Mouse (Mus musculus) forebrain, embryonic 10.5 days (tissue): ENCODE measurements at regions not wholly inside any gene's neighbourhood (a gene's known extent, or its start where the extent isn't known, plus 50 kb on each side); places are given as distances from the start of the nearest gene placed in this dataset.

Experiments
- DNase-seq: peaks from one replicate; pipeline ENCODE4 v3.0.0-alpha.2; 2017; ENCODE audit warnings: low spot score; ENCODE audit errors: extremely low spot score
- H3K27ac ChIP-seq: fragments of 300-500 bp; sonication (generic); 2 replicates; pipeline ENCODE4 v1.5.1; 2016; ENCODE audit warnings: mild to moderate bottlenecking
- H3K27me3 ChIP-seq: fragments of 300-500 bp; sonication (generic); 2 replicates; pipeline ENCODE4 v1.6.1; 2016; ENCODE audit warnings: mild to moderate bottlenecking; ENCODE audit not compliant: poor library complexity, severe bottlenecking
- H3K36me3 ChIP-seq: fragments of 300-500 bp; sonication (generic); replicated peaks from 2 replicates; pipeline ENCODE4 v1.6.1; 2016; ENCODE audit warnings: mild to moderate bottlenecking, moderate library complexity
- H3K4me1 ChIP-seq: fragments of 300-500 bp; sonication (generic); 2 replicates; pipeline ENCODE4 v1.6.1; 2016
- H3K4me3 ChIP-seq: fragments of 300-500 bp; sonication (generic); 2 replicates; pipeline ENCODE4 v1.5.1; 2016; ENCODE audit warnings: mild to moderate bottlenecking, moderate library complexity
- H3K9me3 ChIP-seq: fragments of 300-500 bp; sonication (generic); 2 replicates; pipeline ENCODE4 v1.6.1; 2016; ENCODE audit warnings: mild to moderate bottlenecking, moderate library complexity
- WGBS: fragments of 180-500 bp; shearing (Covaris S2); methylation state at CpG from one replicate; pipeline ENCODE4 v1.1.7; 2016; 5-methylcytosine and 5-hydroxymethylcytosine counted together

DNA sequence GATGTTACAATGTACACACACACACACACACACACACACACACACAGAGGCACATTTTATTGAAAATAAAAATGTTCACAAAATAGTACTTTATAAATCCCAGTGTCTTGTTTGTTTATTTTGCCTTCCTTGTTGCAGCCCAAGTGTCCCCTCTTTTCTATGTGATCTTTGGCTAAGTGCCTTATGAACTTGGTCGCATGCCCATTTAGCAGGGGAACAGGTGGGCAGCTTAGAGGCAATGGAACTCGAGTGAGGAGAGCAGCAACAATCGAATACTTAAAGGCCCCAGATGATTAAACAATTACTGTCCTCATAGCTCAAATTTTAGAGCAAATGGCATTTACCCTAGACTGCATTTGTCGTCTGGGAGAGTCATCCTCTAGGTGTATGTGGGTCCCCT lies 631.1 kb upstream of the Cdh5 start:
- DNase-seq, result no peak
- Histone ChIP-seq H3K36me3 (no peaks in the 10 kb centered on the region), H3K27ac (no peak overlapping the region), H3K9me3 (no peaks in the 10 kb centered on the region), H3K4me3 (no peak overlapping the region), H3K27me3 (peaks cover 56% of the 10 kb centered on the region), H3K4me1 (peaks cover 6% of the 10 kb centered on the region; the same call in 1 of the 2 replicates)
- 72% methylated on average over 4 of the region's 4 CpGs for WGBS

DNA sequence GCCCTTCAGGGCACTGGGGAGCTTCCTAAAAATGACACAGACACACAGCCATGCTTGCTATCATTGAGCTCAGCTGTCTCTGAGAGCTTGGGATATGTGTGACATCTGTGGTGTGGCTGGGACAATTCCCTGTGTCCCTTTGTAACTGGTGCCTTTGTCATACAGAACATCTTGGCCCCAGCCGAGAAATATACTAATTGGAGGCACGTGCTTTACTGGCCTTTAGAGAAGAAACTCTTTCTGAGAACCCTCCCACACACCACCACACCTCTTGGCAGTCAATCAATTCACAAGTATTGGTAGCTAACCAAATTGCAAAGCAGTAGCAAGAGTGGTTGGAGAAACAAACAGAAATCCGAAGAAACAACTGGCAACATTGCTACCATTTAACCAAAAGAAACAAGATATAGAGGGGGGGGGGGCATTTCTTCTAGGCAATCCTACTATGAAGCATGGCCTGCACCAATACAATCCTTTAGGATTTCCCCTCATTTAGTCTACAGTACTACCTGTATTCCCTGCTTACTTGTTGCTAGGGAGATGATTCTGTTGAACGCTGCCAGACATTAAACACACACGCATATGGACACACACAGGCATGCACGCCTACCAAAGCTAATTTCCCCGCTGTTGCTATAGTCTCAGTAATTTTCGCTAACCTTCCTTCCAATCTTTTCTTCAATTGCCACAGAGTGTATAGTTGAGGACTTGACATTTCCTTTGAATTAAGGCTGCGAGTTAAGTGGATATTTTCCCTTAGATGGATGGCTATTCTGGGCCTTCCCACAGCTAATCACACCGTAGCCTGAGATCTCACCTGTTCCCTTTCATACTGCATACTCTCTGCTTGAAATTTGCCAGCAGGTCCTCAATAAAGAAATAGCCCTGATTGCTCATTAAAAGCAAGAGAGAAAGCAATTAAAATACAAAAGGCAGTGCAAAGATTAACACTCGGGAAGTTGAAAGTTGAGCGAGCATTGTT lies 625.3 kb upstream of the Cdh5 start:
- no peaks in the 10 kb centered on the region for H3K9me3 ChIP-seq
- H3K36me3 ChIP-seq, result no peaks in the 10 kb centered on the region
- no peak overlapping the region for H3K4me3 ChIP-seq
- no peak for DNase-seq
- peaks cover 19% of the 10 kb centered on the region for H3K4me1 ChIP-seq
- peaks cover 39% of the 10 kb centered on the region for H3K27me3 ChIP-seq
- H3K27ac ChIP-seq, result no peak overlapping the region
- WGBS, result 65% methylated on average over 12 of the region's 12 CpGs

GRCm38 (mm10) chr8:103482033-103482720 lies 619.2 kb upstream of the Cdh5 start:
- no peaks in the 10 kb centered on the region for H3K36me3 ChIP-seq
- 26% methylated on average over 6 of the region's 6 CpGs for WGBS
- DNase-seq, result peak; percentile 40
- H3K4me3 ChIP-seq, result no peak overlapping the region
- peaks cover 18% of the 10 kb centered on the region for H3K4me1 ChIP-seq
- H3K27me3 ChIP-seq, result peaks cover 12% of the 10 kb centered on the region
- no peaks in the 10 kb centered on the region for H3K9me3 ChIP-seq
- H3K27ac ChIP-seq, result peak overlapping the region; percentile 32; the same call in 1 of the 2 replicates

DNA sequence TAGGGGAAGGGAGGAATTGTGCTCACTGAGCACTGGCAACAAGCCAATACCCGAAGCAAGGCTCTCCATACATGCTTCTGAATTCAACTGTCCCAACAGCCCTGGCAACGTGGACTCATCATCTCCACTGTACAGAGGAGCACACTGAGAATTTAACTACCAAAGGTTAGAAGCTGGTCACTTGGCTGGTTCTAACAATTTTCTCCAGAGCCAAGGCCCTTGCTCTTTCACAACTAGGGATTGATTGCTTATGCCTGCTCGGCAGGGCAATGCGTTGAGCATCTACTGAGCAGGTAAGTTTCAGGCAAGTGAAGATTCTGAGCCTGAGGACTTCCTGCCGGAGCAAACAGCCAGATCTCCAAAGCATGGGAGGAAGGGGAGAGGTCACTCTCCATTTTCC lies 616.0 kb upstream of the Cdh5 start:
- H3K27me3 ChIP-seq, result no peaks in the 10 kb centered on the region; the same call in 1 of the 2 replicates
- H3K4me3 ChIP-seq, result no peak overlapping the region
- H3K27ac ChIP-seq, result no peak overlapping the region
- no peak for DNase-seq
- H3K36me3 ChIP-seq, result no peaks in the 10 kb centered on the region
- H3K4me1 ChIP-seq, result peaks cover 14% of the 10 kb centered on the region
- WGBS, result 91% methylated on average over 5 of the region's 5 CpGs
- no peaks in the 10 kb centered on the region for H3K9me3 ChIP-seq

GRCm38 (mm10) chr8:103489411-103489810 lies 612.0 kb upstream of the Cdh5 start:
- no peak overlapping the region for H3K27ac ChIP-seq
- 84% methylated on average over 3 of the region's 3 CpGs for WGBS
- H3K4me1 ChIP-seq, result no peaks in the 10 kb centered on the region
- no peaks in the 10 kb centered on the region for H3K36me3 ChIP-seq
- H3K27me3 ChIP-seq, result no peaks in the 10 kb centered on the region
- no peak overlapping the region for H3K4me3 ChIP-seq
- no peaks in the 10 kb centered on the region for H3K9me3 ChIP-seq
- no peak for DNase-seq

- Histone ChIP-seq H3K4me3 (no peak overlapping the region), H3K4me1 (no peaks in the 10 kb centered on the region), H3K27ac (no peak overlapping the region), H3K36me3 (no peaks in the 10 kb centered on the region), H3K27me3 (no peaks in the 10 kb centered on the region), H3K9me3 (no peaks in the 10 kb centered on the region)
- no peak for DNase-seq
- 89% methylated on average over 7 of the region's 7 CpGs for WGBS
These were observed 608.4 kb upstream of the Cdh5 start for GRCm38 (mm10) chr8:103492914-103493517.

DNA sequence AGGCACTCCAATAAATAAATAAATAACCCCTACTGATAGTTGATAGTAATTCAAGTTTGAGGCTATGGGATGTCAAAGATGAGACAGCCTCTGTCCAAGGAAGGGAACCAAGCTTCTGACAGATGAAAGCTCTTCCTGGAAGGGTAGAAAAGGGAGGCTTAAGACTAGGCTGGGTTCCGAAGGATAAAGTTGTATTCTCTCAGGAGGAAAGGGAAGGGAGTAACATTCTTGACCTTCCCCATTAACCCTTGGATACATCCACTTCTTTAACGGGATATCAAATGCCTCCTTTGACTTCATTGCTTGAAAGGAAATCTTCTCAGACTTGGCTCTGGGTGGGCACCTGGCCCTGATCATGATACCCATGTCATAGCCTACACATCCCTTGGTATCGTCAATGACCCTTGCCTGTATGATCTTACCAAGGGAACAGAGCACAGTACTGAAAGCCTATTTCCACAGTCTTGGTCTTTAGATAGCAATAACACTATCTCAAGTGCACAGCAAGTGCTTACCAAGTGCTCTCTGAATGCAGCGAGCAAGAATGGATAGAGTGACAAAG lies 607.4 kb upstream of the Cdh5 start:
- no peaks in the 10 kb centered on the region for H3K4me1 ChIP-seq
- WGBS, result 95% methylated on average over 4 of the region's 4 CpGs
- DNase-seq, result no peak
- H3K27me3 ChIP-seq, result no peaks in the 10 kb centered on the region
- H3K9me3 ChIP-seq, result no peaks in the 10 kb centered on the region
- H3K4me3 ChIP-seq, result no peak overlapping the region
- H3K27ac ChIP-seq, result no peak overlapping the region
- H3K36me3 ChIP-seq, result no peaks in the 10 kb centered on the region

GRCm38 (mm10) chr8:103494670-103495069 lies 606.8 kb upstream of the Cdh5 start:
- H3K4me1 ChIP-seq, result no peaks in the 10 kb centered on the region
- H3K9me3 ChIP-seq, result no peaks in the 10 kb centered on the region
- WGBS, result 75% methylated on average over 1 of the region's 1 CpGs
- no peak for DNase-seq
- no peak overlapping the region for H3K4me3 ChIP-seq
- H3K36me3 ChIP-seq, result no peaks in the 10 kb centered on the region
- no peaks in the 10 kb centered on the region for H3K27me3 ChIP-seq
- no peak overlapping the region for H3K27ac ChIP-seq

- Histone ChIP-seq H3K4me3 (no peak overlapping the region), H3K27me3 (0 out of 2 replicates have a peak, but pooled peaks cover 6% of the 10 kb centered on the region), H3K4me1 (peaks cover 8% of the 10 kb centered on the region), H3K36me3 (no peaks in the 10 kb centered on the region), H3K9me3 (no peaks in the 10 kb centered on the region), H3K27ac (no peak overlapping the region)
- 83% methylated on average over 2 of the region's 2 CpGs for WGBS
- no peak for DNase-seq
These were observed 600.1 kb upstream of the Cdh5 start for GRCm38 (mm10) chr8:103501328-103501727.

- Histone ChIP-seq H3K4me3 (no peak overlapping the region), H3K27ac (no peak overlapping the region), H3K36me3 (no peaks in the 10 kb centered on the region), H3K27me3 (peaks cover 6% of the 10 kb centered on the region; the same call in 1 of the 2 replicates), H3K4me1 (peaks cover 8% of the 10 kb centered on the region), H3K9me3 (no peaks in the 10 kb centered on the region)
- WGBS, result 91% methylated on average over 9 of the region's 9 CpGs
- DNase-seq, result no peak
These were observed 598.2 kb upstream of the Cdh5 start for GRCm38 (mm10) chr8:103502991-103503767.

GRCm38 (mm10) chr8:103506334-103506733 lies 595.1 kb upstream of the Cdh5 start:
- no peak for DNase-seq
- peaks cover 3% of the 10 kb centered on the region; the same call in 1 of the 2 replicates for H3K27me3 ChIP-seq
- 83% methylated on average over 6 of the region's 6 CpGs for WGBS
- peaks cover 8% of the 10 kb centered on the region for H3K4me1 ChIP-seq
- no peak overlapping the region for H3K4me3 ChIP-seq
- H3K36me3 ChIP-seq, result no peaks in the 10 kb centered on the region
- no peaks in the 10 kb centered on the region for H3K9me3 ChIP-seq
- H3K27ac ChIP-seq, result no peak overlapping the region

- WGBS, result 86% methylated on average over 5 of the region's 5 CpGs
- no peak overlapping the region for H3K4me3 ChIP-seq
- no peaks in the 10 kb centered on the region; the same call in 1 of the 2 replicates for H3K27me3 ChIP-seq
- no peaks in the 10 kb centered on the region for H3K9me3 ChIP-seq
- no peak for DNase-seq
- H3K27ac ChIP-seq, result no peak overlapping the region
- peaks cover 8% of the 10 kb centered on the region for H3K4me1 ChIP-seq
- H3K36me3 ChIP-seq, result no peaks in the 10 kb centered on the region
These were observed 594.4 kb upstream of the Cdh5 start for GRCm38 (mm10) chr8:103507068-103507467.
